Mouse (Mus musculus) megakaryocyte-erythroid progenitor cell, adult 5-6 weeks (primary cell): ENCODE measurements around the gene Gm49394. TPM values are rescaled to one million over a fixed set of nuclear protein-coding genes. Genes with fewer than 3 reads are reported as not detected.
A peak's percentile ranks its signal among the peaks of the same experiment; 100 is the strongest.

Experiments used
- ATAC-seq: replicated peaks from 2 replicates; pipeline ENCODE4 v1.8.0; 2016; ENCODE audit warnings: mild to moderate bottlenecking, inconsistent platforms; ENCODE audit not compliant: severe bottlenecking, poor library complexity, low FRiP score, low TSS enrichment
- total RNA-seq, 2 experiments: library from RNA; stranded (forward) in 1 of 2; stranded (reverse) in 1 of 2; fragments of 200-1000, 215-1000 nt in 1 of 2; fragments of >200 nt in 1 of 2; fragmentation: Nextera tagmentation in 1 of 2; gene quantifications; 2 replicates each; pipeline ENCODE4 v1.2.3; 2014 to 2017

The Gm49394 gene
- total RNA-seq, 2 experiments from 2014 or later: not detected

- ATAC-seq: no peak
These were observed 9.7 kb downstream of the Gm49394 start for GRCm38 (mm10) chr7:142659767-142660650.

- no peak for ATAC-seq
These were observed 10.5 kb downstream of the Gm49394 start for GRCm38 (mm10) chr7:142659181-142659681.

- no peak for ATAC-seq
These were observed 11.0 kb downstream of the Gm49394 start for GRCm38 (mm10) chr7:142658681-142659180.

GRCm38 (mm10) chr7:142657821-142658614, 11.7 kb downstream of the Gm49394 start:
- ATAC-seq: no peak

GRCm38 (mm10) chr7:142657341-142657791, 12.4 kb downstream of the Gm49394 start:
- ATAC-seq: no peak

- ATAC-seq: no peak
These were observed 13.7 kb downstream of the Gm49394 start for GRCm38 (mm10) chr7:142656055-142656454.

GRCm38 (mm10) chr7:142655633-142656032, 14.1 kb downstream of the Gm49394 start:
- no peak for ATAC-seq

GRCm38 (mm10) chr7:142653726-142654125, 16.0 kb downstream of the Gm49394 start:
- ATAC-seq: no peak

- ATAC-seq: no peak
These were observed 23.1 kb downstream of the Gm49394 start for GRCm38 (mm10) chr7:142646676-142647075.

GRCm38 (mm10) chr7:142645045-142645444, 24.7 kb downstream of the Gm49394 start:
- peak; percentile 79 for ATAC-seq

GRCm38 (mm10) chr7:142636178-142636577, 33.6 kb downstream of the Gm49394 start:
- ATAC-seq: no peak

GRCm38 (mm10) chr7:142630691-142631090, 39.1 kb downstream of the Gm49394 start:
- no peak for ATAC-seq

- no peak for ATAC-seq
These were observed 39.9 kb downstream of the Gm49394 start for GRCm38 (mm10) chr7:142629806-142630205.

GRCm38 (mm10) chr7:142622180-142622579, 47.6 kb downstream of the Gm49394 start:
- no peak for ATAC-seq

- ATAC-seq: no peak
These were observed 56.7 kb downstream of the Gm49394 start for GRCm38 (mm10) chr7:142613077-142613476.

GRCm38 (mm10) chr7:142610627-142611406, 58.9 kb downstream of the Gm49394 start:
- peak; percentile 93 for ATAC-seq

- ATAC-seq: no peak
These were observed 68.8 kb downstream of the Gm49394 start for GRCm38 (mm10) chr7:142600921-142601320.
